Mouse (Mus musculus): ENCODE data around the gene Pinlyp. TPM values are rescaled to one million over a fixed set of nuclear protein-coding genes. Genes with fewer than 3 reads are reported as not detected.

The Pinlyp gene
- polyA plus RNA-seq (2015; fragmentation: Nextera tagmentation; extraction: Ambion mirVana) = 1.9 and 6.8 TPM in 2 replicates

GRCm38 (mm10) chr7:24546068-24546614 lies at the start of gene Pinlyp, which contains the start of gene Xrcc1:
TSS of gene Pinlyp (minus strand) at chr7:24546118.
TSS of gene Xrcc1 (plus strand) at chr7:24546289.
- Histone ChIP-seq H3K36me3 (peaks cover 8% of the 10 kb centered on the region; the same call in 1 of the 2 replicates), H3K27ac (peak within 1 kb of the TSS; percentile 83), H3K4me1 (peaks cover 10% of the 10 kb centered on the region), H3K4me2 (peak within 1 kb of the TSS; percentile 72), H3K27me3 (replicated peaks) (no peaks in the 10 kb centered on the region), H3K9me3 (no peaks in the 10 kb centered on the region), H3K4me3 (replicated peaks) (peak within 1 kb of the TSS; percentile 90), H3K9ac (peak within 1 kb of the TSS; percentile 83)
- WGBS = 29% methylated on average over 13 of the region's 13 CpGs
- no peak for ATAC-seq (ENCODE audit: insufficient read depth, low FRiP score, low read depth)

- H3K9me3 ChIP-seq = no peaks in the 10 kb centered on the region
- H3K36me3 ChIP-seq = no peaks in the 10 kb centered on the region
- peaks cover 19% of the 10 kb centered on the region for H3K4me1 ChIP-seq
- H3K4me3 ChIP-seq (replicated peaks) = peak overlapping the region; percentile 72; the same call in 1 of the 2 replicates
- no peaks in the 10 kb centered on the region for H3K27me3 ChIP-seq (replicated peaks)
- no peak overlapping the region for H3K27ac ChIP-seq
- no peak overlapping the region for H3K9ac ChIP-seq
- 69% methylated on average over 2 of the region's 2 CpGs for WGBS
- ATAC-seq (ENCODE audit: insufficient read depth, low FRiP score, low read depth) = no peak
- peak overlapping the region; percentile 88 for H3K4me2 ChIP-seq
Observed at GRCm38 (mm10) chr7:24595464-24595863, 49.5 kb upstream of the Pinlyp start.

DNA sequence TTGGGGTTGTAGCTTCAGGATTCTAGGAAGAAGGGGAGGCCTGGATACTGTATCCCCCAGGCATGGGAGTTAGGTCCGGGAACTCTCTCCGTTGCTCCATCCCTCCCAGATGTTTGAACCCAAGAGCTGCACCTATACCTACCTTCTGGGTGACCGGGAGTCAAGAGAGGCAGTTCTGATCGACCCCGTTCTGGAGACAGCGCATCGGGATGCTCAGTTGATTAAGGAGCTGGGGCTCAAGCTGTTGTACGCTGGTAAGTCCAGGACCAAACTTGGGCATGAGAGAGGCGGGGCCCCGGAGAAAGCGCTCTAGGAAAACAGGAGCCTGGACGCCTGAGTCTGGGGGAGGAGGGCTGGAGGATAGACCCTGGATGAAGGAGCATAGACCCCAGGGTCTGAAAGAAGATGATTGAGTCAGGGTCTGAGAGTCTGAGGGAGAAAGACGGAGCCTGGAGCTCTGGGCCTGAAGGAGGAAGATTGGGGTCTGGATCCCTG lies 48.4 kb upstream of the Pinlyp start:
- Histone ChIP-seq H3K9me3 (no peaks in the 10 kb centered on the region), H3K4me1 (peaks cover 19% of the 10 kb centered on the region), H3K27ac (no peak overlapping the region), H3K27me3 (replicated peaks) (no peaks in the 10 kb centered on the region), H3K9ac (peak overlapping the region; percentile 61), H3K36me3 (no peaks in the 10 kb centered on the region), H3K4me2 (peak overlapping the region; percentile 88), H3K4me3 (replicated peaks) (peak overlapping the region; percentile 72)
- 0 out of 2 replicates have a peak, but pooled peaks have one; percentile 6 for ATAC-seq (ENCODE audit: insufficient read depth, low FRiP score, low read depth)
- 5% methylated on average over 13 of the region's 13 CpGs for whole genome bisulfite sequencing

DNA sequence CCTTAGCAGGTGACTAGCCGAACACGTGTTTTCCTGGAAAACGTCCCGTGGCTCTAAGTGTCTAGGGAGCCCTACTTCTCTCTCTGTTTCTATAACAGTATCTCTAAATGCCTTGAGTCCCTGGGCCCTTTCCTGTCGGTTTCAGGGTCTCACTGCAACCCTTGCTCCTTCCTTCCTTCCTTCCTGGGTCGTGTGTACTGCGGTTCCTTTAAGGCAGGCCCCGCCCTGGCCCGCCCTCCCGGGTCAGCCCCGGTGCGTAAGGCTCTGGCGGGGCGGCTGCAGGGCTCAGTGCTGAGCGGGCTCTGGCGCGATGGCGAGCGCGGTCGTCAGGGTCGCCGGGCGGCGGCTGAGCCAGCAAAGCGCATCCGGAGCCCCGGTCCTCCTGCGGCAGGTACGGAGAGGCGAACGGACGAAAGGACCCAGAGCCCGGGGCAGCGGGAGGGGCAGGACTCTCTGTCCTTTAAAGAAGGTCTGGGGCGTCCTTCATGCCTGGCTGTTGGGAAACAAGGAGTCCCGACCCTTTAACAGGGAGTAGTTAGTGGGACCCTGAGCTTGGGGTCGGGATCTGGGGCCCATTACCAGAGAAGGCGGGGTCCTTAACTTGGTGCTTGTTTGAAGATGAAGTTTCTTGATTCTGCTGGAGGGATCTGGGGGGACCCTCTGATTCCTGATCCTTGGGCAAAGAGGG lies 47.8 kb upstream of the Pinlyp start:
- Histone ChIP-seq H3K4me2 (peak overlapping the region; percentile 88), H3K4me1 (peaks cover 19% of the 10 kb centered on the region), H3K27me3 (replicated peaks) (no peaks in the 10 kb centered on the region), H3K9ac (peak overlapping the region; percentile 61), H3K27ac (peak overlapping the region; percentile 40; the same call in 1 of the 2 replicates), H3K4me3 (replicated peaks) (peak overlapping the region; percentile 72), H3K36me3 (no peaks in the 10 kb centered on the region), H3K9me3 (no peaks in the 10 kb centered on the region)
- 2% methylated on average over 39 of the region's 39 CpGs for WGBS
- peak; percentile 91 for ATAC-seq (ENCODE audit: insufficient read depth, low FRiP score, low read depth)

- 76% methylated on average over 6 of the region's 6 CpGs for WGBS
- no peak overlapping the region for H3K27ac ChIP-seq
- H3K36me3 ChIP-seq = no peaks in the 10 kb centered on the region
Observed at GRCm38 (mm10) chr7:24592781-24593180, 46.9 kb upstream of the Pinlyp start.

GRCm38 (mm10) chr7:24592163-24592562 lies 46.2 kb upstream of the Pinlyp start:
- Histone ChIP-seq H3K27me3 (replicated peaks) (no peaks in the 10 kb centered on the region), H3K4me2 (no peak overlapping the region), H3K4me1 (peaks cover 26% of the 10 kb centered on the region), H3K9me3 (no peaks in the 10 kb centered on the region), H3K36me3 (no peaks in the 10 kb centered on the region), H3K9ac (no peak overlapping the region), H3K27ac (no peak overlapping the region), H3K4me3 (replicated peaks) (no peak overlapping the region)
- ATAC-seq (ENCODE audit: insufficient read depth, low FRiP score, low read depth) = no peak
- 49% methylated on average over 4 of the region's 4 CpGs for WGBS

More at GRCm38 (mm10) chr7:24592781-24593180, 46.9 kb upstream of the Pinlyp start:
- peak overlapping the region; percentile 88; the same call in 1 of the 2 replicates for H3K4me2 ChIP-seq
- ATAC-seq (ENCODE audit: insufficient read depth, low FRiP score, low read depth) = no peak
- no peak overlapping the region for H3K9ac ChIP-seq
- H3K4me1 ChIP-seq = peaks cover 20% of the 10 kb centered on the region
- H3K9me3 ChIP-seq = no peaks in the 10 kb centered on the region
- H3K4me3 ChIP-seq (replicated peaks) = no peak overlapping the region
- no peaks in the 10 kb centered on the region for H3K27me3 ChIP-seq (replicated peaks)

DNA sequence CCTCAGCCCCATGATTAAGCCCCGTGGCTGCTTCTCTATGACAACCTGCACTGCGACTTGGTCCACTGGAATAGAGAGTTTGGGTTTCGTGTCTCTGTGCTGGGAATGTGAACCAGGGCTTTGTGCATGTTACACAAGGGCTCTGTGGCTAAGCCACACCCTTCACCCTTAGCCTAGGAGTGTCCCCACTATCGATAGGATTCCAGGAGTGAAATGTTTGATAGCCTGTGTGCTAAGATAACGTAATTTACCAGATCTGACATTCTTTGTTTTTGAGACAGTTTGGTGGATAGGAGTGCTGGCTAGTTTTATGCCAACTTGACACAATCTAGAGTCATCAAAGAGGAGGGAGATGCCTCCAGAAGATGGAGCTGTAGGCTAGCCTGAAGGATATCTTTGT lies 45.8 kb upstream of the Pinlyp start:
- WGBS = 56% methylated on average over 5 of the region's 5 CpGs
- H3K9me3 ChIP-seq = no peaks in the 10 kb centered on the region
- H3K36me3 ChIP-seq = no peaks in the 10 kb centered on the region
- no peak overlapping the region for H3K27ac ChIP-seq
- peaks cover 29% of the 10 kb centered on the region for H3K4me1 ChIP-seq
- no peak for ATAC-seq (ENCODE audit: insufficient read depth, low FRiP score, low read depth)
- no peak overlapping the region for H3K9ac ChIP-seq
- H3K4me2 ChIP-seq = no peak overlapping the region
- H3K27me3 ChIP-seq (replicated peaks) = no peaks in the 10 kb centered on the region
- H3K4me3 ChIP-seq (replicated peaks) = no peak overlapping the region

DNA sequence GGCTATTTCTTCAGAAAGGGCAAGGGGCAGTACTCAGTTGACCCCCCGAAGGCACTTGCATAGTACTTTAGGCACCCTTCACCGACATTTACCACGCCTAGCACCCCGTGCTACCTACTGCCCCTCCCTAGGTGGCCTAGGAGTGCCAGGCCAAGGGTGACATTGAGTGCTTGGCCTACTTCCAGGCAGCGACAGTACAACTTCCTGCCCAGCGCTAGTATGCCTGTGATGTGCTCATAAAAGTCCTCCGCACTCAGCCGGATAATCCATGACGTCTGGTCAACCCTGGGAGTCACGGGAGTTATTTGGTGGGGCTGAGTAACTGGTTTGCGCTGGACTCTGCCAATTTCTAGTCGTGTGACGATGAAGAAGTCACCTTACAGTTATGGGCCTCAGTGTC lies 42.4 kb upstream of the Pinlyp start:
- Histone ChIP-seq H3K4me1 (peaks cover 13% of the 10 kb centered on the region; the same call in 1 of the 2 replicates), H3K36me3 (no peaks in the 10 kb centered on the region), H3K27me3 (replicated peaks) (peaks cover 18% of the 10 kb centered on the region; the same call in 1 of the 2 replicates), H3K4me2 (no peak overlapping the region), H3K9ac (no peak overlapping the region), H3K27ac (no peak overlapping the region), H3K4me3 (replicated peaks) (no peak overlapping the region), H3K9me3 (no peaks in the 10 kb centered on the region)
- 75% methylated on average over 13 of the region's 13 CpGs for WGBS
- no peak for ATAC-seq (ENCODE audit: insufficient read depth, low FRiP score, low read depth)

GRCm38 (mm10) chr7:24587330-24588105 lies 41.6 kb upstream of the Pinlyp start, which contains the start of the genes Ethe1 and Zfp575:
TSS of gene Ethe1 (plus strand) at chr7:24587543.
TSS of gene Zfp575 (minus strand) at chr7:24587641.
- peak; percentile 30; the same call in 1 of the 2 replicates for ATAC-seq (ENCODE audit: insufficient read depth, low FRiP score, low read depth)
- peak within 1 kb of the TSS; percentile 52; the same call in 1 of the 2 replicates for H3K9ac ChIP-seq
- peaks cover 18% of the 10 kb centered on the region; the same call in 1 of the 2 replicates for H3K27me3 ChIP-seq (replicated peaks)
- H3K4me1 ChIP-seq = 0 out of 2 replicates have a peak, but pooled peaks cover 10% of the 10 kb centered on the region
- H3K4me2 ChIP-seq = peak within 1 kb of the TSS; percentile 81
- no peaks in the 10 kb centered on the region for H3K9me3 ChIP-seq
- WGBS = 7% methylated on average over 29 of the region's 30 CpGs
- H3K27ac ChIP-seq = peak within 1 kb of the TSS; percentile 71
- H3K4me3 ChIP-seq (replicated peaks) = peak within 1 kb of the TSS; percentile 56
- H3K36me3 ChIP-seq = no peaks in the 10 kb centered on the region

DNA sequence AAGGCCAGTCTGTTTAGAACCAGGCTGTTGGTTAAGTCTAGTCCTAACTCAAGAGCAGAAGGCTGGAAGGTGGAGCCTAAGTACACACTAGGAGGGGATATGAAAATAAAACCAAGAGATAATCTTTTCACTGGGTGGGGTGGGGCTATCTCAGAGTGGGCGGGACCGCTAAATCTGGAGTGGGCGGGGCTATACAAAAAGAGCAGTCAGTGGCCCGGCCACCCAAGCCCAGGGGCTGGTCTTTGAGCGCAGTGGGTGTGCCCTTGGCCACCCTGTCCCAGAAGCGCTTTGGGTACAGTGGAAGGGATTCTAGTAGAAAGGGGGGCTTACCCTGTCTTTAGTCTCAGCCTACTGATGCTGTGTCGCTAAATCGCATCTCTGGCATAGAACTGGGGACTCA lies 40.9 kb upstream of the Pinlyp start:
- peak; percentile 75 for ATAC-seq (ENCODE audit: insufficient read depth, low FRiP score, low read depth)
- Histone ChIP-seq H3K9me3 (no peaks in the 10 kb centered on the region), H3K4me1 (0 out of 2 replicates have a peak, but pooled peaks cover 10% of the 10 kb centered on the region), H3K4me3 (replicated peaks) (peak overlapping the region; percentile 56), H3K27me3 (replicated peaks) (peaks cover 18% of the 10 kb centered on the region; the same call in 1 of the 2 replicates), H3K4me2 (peak overlapping the region; percentile 81), H3K27ac (peak overlapping the region; percentile 71), H3K9ac (no peak overlapping the region), H3K36me3 (no peaks in the 10 kb centered on the region)
- 7% methylated on average over 8 of the region's 8 CpGs for WGBS

GRCm38 (mm10) chr7:24585995-24586394 lies 40.1 kb upstream of the Pinlyp start:
- 45% methylated on average over 16 of the region's 16 CpGs for WGBS
- Histone ChIP-seq H3K4me3 (replicated peaks) (no peak overlapping the region), H3K4me1 (0 out of 2 replicates have a peak, but pooled peaks cover 10% of the 10 kb centered on the region), H3K4me2 (no peak overlapping the region), H3K27ac (no peak overlapping the region), H3K27me3 (replicated peaks) (peaks cover 18% of the 10 kb centered on the region; the same call in 1 of the 2 replicates), H3K9me3 (no peaks in the 10 kb centered on the region), H3K9ac (no peak overlapping the region), H3K36me3 (no peaks in the 10 kb centered on the region)
- ATAC-seq (ENCODE audit: insufficient read depth, low FRiP score, low read depth) = no peak
